Mouse (Mus musculus) gastrocnemius, adult 18-20 months (tissue): ENCODE measurements around the gene Atp10b. TPM values are rescaled to one million over a fixed set of nuclear protein-coding genes. Genes with fewer than 3 reads are reported as not detected.

Source experiments
- DNase-seq: peaks from one replicate; pipeline ENCODE4 v3.0.0; 2021; ENCODE audit warnings: low spot score
- total RNA-seq, 2 experiments: library from RNA; stranded (reverse); gene quantifications; 2 replicates each; pipeline ENCODE4 v1.2.3; 2021

The Atp10b gene
- total RNA-seq, 2 experiments from 2014 or later, result not detected

GRCm38 (mm10) chr11:43199358-43199757, 49.7 kb downstream of the Atp10b start:
- no peak for DNase-seq

DNA sequence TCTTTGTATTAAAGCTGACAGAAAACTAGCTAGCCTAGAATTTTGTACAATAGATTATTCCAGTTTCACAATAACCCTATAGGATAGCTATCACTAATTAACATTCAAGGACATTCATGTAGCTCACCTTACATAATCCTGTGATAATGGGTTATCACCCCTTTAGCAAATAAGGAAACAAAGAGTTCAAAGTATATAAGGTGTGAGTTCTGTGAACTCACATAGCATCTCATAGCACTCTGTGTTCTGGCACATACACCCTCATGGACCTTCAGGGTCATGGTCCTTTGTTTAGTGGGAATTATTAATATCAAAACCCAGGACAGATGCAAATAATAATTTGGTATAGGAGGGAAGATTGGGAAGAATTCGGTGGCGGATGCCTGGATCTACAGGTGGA, 50.4 kb downstream of the Atp10b start:
- DNase-seq, result no peak

DNA sequence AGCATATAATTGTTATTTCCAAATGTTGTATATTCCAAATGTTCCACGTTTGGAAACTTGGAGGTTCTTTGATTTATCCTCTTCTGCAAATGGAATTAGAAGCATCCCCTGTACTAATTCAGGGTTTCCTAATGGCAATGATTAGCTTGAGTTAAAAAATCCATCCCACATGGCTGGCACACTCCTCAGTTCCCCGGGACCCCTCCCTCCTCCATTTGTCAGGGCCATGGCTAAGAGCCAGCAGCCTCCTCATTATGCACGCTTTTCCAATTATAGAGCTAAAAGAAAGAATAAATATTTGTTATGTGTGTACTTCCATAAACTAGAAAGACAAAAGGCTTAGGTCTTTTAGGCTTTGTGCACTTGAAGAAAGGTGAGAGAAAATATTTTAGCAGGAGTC, 53.9 kb downstream of the Atp10b start:
- no peak for DNase-seq

DNA sequence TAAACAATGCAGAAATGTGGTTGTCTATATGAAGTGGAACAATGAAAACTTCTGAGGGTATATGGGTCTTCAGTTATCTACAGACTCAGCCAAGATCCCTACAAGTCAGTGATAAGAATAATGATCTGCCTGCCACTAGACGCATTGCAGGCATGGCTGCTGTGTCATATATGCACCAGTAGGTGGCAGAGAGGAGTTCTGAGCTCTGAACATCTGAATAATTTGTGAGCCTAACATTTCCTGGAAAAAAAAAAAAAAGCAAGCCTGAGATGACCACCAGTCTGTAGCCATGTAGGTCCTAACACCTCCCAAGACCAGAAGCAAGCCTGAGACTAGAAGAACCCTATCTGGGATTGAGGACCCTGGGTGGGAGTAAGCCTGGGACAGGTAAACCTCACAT, 63.5 kb downstream of the Atp10b start:
- DNase-seq, result no peak

DNA sequence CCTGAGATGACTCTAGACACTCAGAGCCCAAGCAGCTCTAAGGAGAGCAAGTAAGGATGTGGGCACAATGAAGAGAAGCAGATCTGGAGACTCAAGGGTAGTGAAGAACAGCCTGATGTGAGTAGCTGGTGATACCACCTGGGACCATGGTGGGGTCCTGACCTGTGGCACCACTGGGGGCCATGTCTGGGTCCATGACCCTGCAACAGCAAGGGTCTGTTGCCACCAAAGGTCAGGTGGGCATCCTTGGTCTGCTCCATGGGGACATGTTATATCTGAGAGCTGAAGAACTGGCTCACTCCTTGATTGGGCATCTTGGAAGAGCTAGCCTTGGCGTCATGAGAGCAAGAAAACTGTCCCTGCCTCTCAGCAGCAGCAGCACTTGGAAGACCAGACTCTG, 64.1 kb downstream of the Atp10b start:
- no peak for DNase-seq

DNA sequence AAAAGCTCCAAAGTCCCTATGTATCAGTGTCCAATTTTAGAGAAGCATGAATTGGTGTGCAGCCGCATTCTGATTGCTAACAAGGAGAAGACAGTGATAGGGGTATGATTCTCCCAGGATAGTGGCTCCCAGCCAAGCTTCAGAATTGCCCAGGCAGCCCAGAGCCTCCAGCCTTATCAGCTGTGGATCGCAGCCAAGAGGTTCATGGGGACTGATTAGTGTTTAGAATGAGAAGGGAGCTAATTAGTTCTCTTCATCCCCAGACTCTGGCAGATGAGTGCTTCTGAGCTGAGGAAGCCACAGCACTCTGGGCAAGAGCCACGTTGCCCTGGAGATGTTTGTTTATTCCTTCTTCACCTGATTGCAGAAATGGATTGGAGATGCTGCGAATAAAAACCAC, 67.3 kb downstream of the Atp10b start:
- no peak for DNase-seq

GRCm38 (mm10) chr11:43230231-43230630, 80.6 kb downstream of the Atp10b start:
- DNase-seq, result no peak

DNA sequence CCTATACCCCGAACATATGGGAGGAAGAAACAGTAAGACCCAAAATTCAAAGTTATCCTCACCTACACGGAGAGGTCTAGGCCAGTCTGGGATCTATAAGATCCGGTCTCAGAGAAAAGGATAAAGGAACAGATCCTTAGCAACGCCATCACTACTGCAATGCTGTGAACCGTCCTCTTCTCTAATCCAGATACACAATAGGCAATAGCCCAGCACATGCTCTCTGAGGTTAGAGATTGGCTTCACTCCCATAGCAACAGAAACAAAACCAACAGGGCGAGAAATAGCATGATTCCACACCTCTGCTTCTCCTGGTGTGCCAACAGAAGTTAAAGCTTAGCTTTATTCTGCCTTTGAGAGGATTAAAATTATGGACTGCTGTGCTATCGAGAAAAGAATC, 82.4 kb downstream of the Atp10b start:
- DNase-seq, result no peak

DNA sequence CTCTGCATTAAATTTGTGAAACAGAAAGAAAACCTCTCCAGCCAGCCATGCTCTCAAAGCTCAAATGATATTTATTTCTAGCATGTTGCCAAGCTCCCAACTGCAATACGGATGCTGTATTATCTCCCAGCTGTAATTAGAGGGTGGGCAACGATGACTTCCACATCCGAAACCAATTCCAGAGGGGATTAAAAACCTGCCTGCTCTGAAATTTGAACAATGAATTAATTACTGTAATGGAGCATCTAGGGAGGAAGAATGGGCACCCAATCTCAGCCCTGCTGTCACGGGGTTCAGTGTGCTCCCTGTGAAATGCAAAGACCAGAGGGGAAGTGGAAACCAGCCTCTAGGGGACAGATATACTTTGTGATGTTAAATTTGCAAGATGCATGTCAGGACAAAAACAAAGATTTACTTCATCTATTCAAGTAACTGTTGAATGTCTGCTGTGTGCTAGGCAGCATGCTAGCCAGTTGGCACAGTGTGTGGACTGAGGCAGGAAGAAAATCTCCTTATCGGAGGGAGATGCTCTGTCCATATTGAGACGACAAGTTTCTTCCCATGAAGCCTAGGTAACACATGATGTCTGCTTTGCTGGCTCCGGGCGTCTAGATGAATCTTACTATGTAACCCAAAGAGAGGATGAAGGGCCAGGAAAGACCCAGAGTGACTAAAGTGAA, 86.8 kb downstream of the Atp10b start:
- no peak for DNase-seq

DNA sequence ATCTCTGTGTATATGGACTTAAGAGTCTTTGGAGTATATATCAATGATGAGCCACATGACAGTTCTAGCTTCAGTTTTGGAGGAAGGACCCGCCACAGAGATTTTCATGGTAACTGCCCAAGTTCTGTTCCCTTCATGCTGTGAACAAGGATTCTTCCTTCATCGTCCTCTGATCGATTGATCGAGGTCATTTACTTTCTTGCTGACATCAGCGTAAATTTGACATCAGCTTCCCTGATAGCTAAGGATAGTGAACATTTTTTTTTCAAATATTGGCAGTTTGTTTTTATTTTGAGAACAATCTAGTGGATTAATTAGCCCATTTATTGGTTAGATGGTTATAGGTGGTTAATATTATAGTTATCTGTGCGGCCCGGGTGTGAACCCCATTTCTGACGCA, 90.1 kb downstream of the Atp10b start:
- no peak for DNase-seq

DNA sequence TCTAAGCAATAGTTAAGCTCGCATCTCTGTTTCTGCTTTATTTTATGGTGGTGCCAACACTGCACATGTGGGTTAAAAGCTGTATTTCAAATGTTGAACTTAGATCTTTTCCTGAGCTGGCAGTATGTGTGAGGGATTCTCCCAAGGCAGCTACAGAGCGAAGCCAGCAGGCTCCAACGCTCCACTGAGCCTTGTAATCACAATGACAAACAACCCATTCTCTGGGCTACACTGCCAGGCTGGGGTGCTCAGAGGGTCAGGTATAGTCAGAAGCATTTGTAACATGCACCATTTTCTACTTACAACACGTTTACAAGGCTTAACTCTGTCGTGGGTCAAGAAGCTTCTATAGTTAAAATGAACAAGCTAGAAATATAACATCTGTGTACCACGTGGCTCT, 103.4 kb downstream of the Atp10b start:
- no peak for DNase-seq

- DNase-seq, result no peak
Measured at GRCm38 (mm10) chr11:43255262-43255661, 105.6 kb downstream of the Atp10b start.

GRCm38 (mm10) chr11:43257291-43257690, 107.6 kb downstream of the Atp10b start:
- no peak for DNase-seq

GRCm38 (mm10) chr11:43257781-43258180, 108.1 kb downstream of the Atp10b start:
- DNase-seq, result no peak

GRCm38 (mm10) chr11:43263548-43264218, 114.0 kb downstream of the Atp10b start:
- peak; percentile 3 for DNase-seq

- DNase-seq, result no peak
Measured at GRCm38 (mm10) chr11:43267505-43267904, 117.8 kb downstream of the Atp10b start.

DNA sequence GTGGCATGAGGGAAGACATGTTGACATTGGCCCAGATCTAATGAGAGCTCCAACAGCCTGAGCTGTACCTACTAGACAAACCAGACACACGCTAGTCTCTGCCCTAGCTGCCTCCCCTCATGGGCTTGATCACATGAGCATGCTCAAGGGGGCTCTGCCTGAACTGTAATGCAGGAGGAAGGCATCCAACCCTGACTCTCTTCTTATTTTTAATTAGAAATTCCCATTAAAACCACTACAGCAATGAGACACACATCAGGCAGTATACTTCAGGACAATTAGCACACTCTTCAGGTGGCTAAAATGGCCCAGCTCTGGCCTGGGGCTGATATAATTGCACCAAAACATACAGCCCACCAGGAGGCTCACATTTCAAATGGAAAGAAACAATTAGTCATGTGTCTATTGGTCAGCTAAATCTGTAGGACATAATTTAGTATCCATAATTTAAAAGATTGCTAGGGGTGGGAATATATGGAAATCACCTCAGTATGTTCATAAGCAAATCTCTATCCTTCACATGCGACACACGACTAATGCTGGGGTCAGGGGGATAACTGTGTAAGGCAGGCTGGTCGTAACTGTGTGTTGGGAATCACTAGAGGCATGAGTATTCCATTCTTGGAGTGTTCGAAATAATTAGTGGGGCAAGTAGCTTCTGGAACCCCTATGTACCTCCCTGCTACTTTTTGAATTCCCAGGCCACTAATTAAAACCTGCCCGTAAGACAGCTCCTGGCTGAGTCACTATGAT, 120.0 kb downstream of the Atp10b start:
- no peak for DNase-seq

GRCm38 (mm10) chr11:43270256-43270806, 120.7 kb downstream of the Atp10b start:
- no peak for DNase-seq

GRCm38 (mm10) chr11:43273896-43274295, 124.2 kb downstream of the Atp10b start:
- no peak for DNase-seq

DNA sequence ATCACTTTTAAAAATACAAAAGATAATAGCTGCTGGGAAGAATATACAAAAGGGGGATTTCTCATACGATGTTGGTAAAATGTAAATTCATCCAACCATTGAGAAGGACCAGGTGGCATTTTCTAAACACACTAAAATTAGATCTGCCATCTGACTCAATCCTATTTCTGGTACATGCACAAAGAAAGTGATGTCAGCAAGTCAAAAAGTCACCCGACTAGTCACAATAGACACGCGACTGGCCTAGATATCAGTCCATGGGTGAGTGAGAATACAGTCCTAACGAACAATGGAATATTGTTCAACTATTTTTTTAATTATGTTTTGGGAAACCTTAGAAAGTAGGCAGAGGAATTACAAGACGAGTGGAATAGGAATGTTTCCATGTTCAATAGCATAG, 147.9 kb downstream of the Atp10b start:
- DNase-seq, result no peak

DNA sequence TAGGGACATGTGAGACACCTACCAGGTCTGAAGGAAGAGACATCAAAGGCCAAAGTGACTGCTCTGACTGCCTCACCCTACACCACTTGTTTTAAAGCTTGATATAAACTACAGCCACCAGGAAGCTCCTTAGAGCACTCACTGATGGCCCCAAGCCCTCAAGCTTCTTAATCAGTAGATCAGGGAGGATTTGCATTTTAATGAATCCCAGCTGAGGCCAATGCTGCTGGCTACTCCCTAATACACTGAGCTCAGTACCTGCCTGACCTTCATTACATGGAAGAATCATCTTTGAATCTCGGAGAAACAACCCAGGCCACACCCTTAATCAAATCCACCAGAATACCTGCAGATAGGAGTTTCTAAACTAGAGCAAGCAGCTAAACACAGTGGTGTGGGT, 161.3 kb downstream of the Atp10b start:
- DNase-seq, result no peak
